Comparison of ENCODE assay signal across 19 mouse cellular contexts in the genomic region with DNA sequence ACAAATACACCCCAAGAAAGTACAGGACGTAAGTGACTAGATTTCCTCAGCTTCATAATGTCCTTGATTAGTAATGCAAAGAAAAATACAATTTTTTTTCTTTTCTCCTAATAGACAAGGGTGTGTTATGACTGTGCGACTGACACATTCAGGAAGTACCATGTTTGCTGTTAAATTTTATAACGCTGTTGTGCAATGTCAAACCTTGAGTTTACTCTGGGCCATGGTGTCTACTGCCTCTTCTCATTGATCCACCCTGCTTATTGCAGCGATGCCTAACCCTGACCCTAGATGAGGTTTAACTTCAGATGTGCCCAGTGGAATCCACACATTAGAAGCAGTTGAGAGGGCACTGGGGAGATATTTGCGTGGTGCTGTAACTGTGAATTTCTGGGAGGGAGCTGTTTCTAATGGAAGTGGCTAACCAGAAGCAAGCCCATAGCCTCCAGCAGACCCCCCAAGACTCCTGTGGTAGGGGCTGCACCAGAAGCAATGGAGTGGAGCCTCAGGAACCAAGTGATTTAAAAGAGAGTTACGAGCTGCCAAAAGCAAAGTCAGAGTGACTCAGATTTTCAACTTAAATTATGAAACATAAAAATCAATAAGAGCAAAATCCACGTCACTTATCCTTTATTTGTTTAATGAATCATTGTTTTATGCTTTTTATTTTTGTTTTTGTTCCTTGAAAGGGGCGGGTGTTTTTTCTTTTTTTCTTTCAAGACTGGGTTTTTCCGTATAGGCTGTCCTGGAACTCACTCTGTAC. TPM values are rescaled to one million over a fixed set of nuclear protein-coding genes. Genes with fewer than 3 reads are reported as not detected.
A peak's percentile ranks its signal among the peaks of the same experiment; 100 is the strongest.
DNase-seq lines count a peak whose midpoint lies in the region; ATAC-seq and TF ChIP-seq lines count a peak whose summit lies in the region.
"Had no signal": no experiment of that assay in that cellular context is flagged by ENCODE, and none has a peak within 500 bp of the region (broad histone marks: within the 10 kb centered on the region; RNA-seq: fewer than 3 reads in every experiment).

No protein-coding gene starts in this region.

- TF ChIP-seq EP300 in liver, postnatal 0 days (IDR thresholded peaks at IDR 0.05; ENCODE audit: low read depth) = no peak
- no peak for TF ChIP-seq EP300 in lung, postnatal 0 days (IDR thresholded peaks at IDR 0.05)

- DNase-seq in liver = no peak
- DNase-seq in liver, postnatal 0 days = no peak
- no peak for DNase-seq in lung, postnatal 0 days (ENCODE audit: low spot score)
- DNase-seq in layer of hippocampus, adult 9-11 months = no peak
- no peak for DNase-seq in limb, embryonic 10.5 days (ENCODE audit: low spot score)
- DNase-seq: cerebellum, postnatal 10 days; embryo, embryonic 11 days; gastrocnemius, postnatal 14 days; heart, postnatal 14 days; kidney, adult 8-10 months; kidney, postnatal 36 days; right cerebral cortex, postnatal 14 days had no signal

- H3K27ac ChIP-seq in liver, embryonic 12.5 days = no peak overlapping the region
- H3K27ac ChIP-seq in liver, postnatal 0 days (ENCODE audit: low read depth) = peak overlapping the region; percentile 72
- no peak overlapping the region for H3K27ac ChIP-seq in lung, postnatal 0 days (ENCODE audit: low read length)
- no peak overlapping the region for H3K27ac ChIP-seq in limb, embryonic 10.5 days
- H3K27ac ChIP-seq: embryonic facial prominence, embryonic 15.5 days; hindbrain, embryonic 15.5 days; neural tube, embryonic 13.5 days had no signal

- ATAC-seq in liver, embryonic 12.5 days = 0 out of 2 replicates have a peak, but pooled peaks have one; percentile 47
- peak; percentile 76 for ATAC-seq in inflammation-experienced regulatory T-cells, adult 6 months
- ATAC-seq in liver, postnatal 0 days = peak; percentile 79
- no peak for ATAC-seq in lung, postnatal 0 days

- no peaks in the 10 kb centered on the region for H3K4me1 ChIP-seq in liver, embryonic 12.5 days
- peaks cover 9% of the 10 kb centered on the region for H3K4me1 ChIP-seq in liver, postnatal 0 days (ENCODE audit: insufficient read depth)
- H3K4me1 ChIP-seq in lung, postnatal 0 days (ENCODE audit: insufficient read depth, low read depth, low read length) = no peaks in the 10 kb centered on the region
- peaks cover 18% of the 10 kb centered on the region for H3K4me1 ChIP-seq in limb, embryonic 10.5 days
- H3K4me1 ChIP-seq: embryonic facial prominence, embryonic 15.5 days; hindbrain, embryonic 15.5 days; neural tube, embryonic 13.5 days had no signal

- 66% methylated on average over 9 of the region's 9 CpGs for WGBS in liver, embryonic 12.5 days (ENCODE audit: insufficient replicate concordance)
- WGBS in liver, postnatal 0 days (ENCODE audit: insufficient replicate concordance) = 58% methylated on average over 9 of the region's 9 CpGs
- WGBS in lung, postnatal 0 days = 86% methylated on average over 9 of the region's 9 CpGs
- 92% methylated on average over 9 of the region's 9 CpGs for WGBS in limb, embryonic 10.5 days

- no peak overlapping the region for H3K4me3 ChIP-seq in liver, embryonic 12.5 days
- no peak overlapping the region for H3K4me3 ChIP-seq in liver, postnatal 0 days (ENCODE audit: low read depth, low read length)
- no peak overlapping the region for H3K4me3 ChIP-seq in lung, postnatal 0 days (ENCODE audit: low read depth, low read length)
- no peak overlapping the region for H3K4me3 ChIP-seq in limb, embryonic 10.5 days
- H3K4me3 ChIP-seq: embryonic facial prominence, embryonic 15.5 days; hindbrain, embryonic 15.5 days; neural tube, embryonic 13.5 days had no signal

- H3K9ac ChIP-seq in liver, embryonic 12.5 days = no peak overlapping the region
- H3K9ac ChIP-seq in liver, postnatal 0 days (replicated peaks) = no peak overlapping the region
- H3K9ac ChIP-seq in lung, postnatal 0 days (replicated peaks; ENCODE audit: low read depth) = no peak overlapping the region
- H3K9ac ChIP-seq: embryonic facial prominence, embryonic 15.5 days; hindbrain, embryonic 15.5 days; neural tube, embryonic 13.5 days had no signal

- H3K9me3 ChIP-seq in liver, embryonic 12.5 days (replicated peaks) = no peaks in the 10 kb centered on the region
- H3K9me3 ChIP-seq in liver, postnatal 0 days (ENCODE audit: low read length) = no peaks in the 10 kb centered on the region
- no peaks in the 10 kb centered on the region for H3K9me3 ChIP-seq in lung, postnatal 0 days (ENCODE audit: low read length)
- H3K9me3 ChIP-seq in limb, embryonic 10.5 days (replicated peaks) = no peaks in the 10 kb centered on the region
- H3K9me3 ChIP-seq: embryonic facial prominence, embryonic 15.5 days; hindbrain, embryonic 15.5 days; neural tube, embryonic 13.5 days had no signal

- H3K36me3 ChIP-seq in liver, embryonic 12.5 days = no peaks in the 10 kb centered on the region
- H3K36me3 ChIP-seq in liver, postnatal 0 days (replicated peaks; ENCODE audit: insufficient read depth, low read length) = no peaks in the 10 kb centered on the region
- no peaks in the 10 kb centered on the region for H3K36me3 ChIP-seq in lung, postnatal 0 days (ENCODE audit: insufficient read depth, low read length)
- no peaks in the 10 kb centered on the region for H3K36me3 ChIP-seq in limb, embryonic 10.5 days
- H3K36me3 ChIP-seq: embryonic facial prominence, embryonic 15.5 days; hindbrain, embryonic 15.5 days; neural tube, embryonic 13.5 days had no signal

- TF ChIP-seq CTCF in liver, postnatal 0 days (IDR thresholded peaks at IDR 0.05; ENCODE audit: low read depth) = no peak
- no peak for TF ChIP-seq CTCF in lung, postnatal 0 days (IDR thresholded peaks at IDR 0.05)

- no peak overlapping the region for H3K4me2 ChIP-seq in liver, embryonic 12.5 days
- H3K4me2 ChIP-seq in liver, postnatal 0 days (ENCODE audit: low read depth, low read length) = no peak overlapping the region
- no peak overlapping the region for H3K4me2 ChIP-seq in lung, postnatal 0 days (replicated peaks; ENCODE audit: low read depth, low read length)
- H3K4me2 ChIP-seq: embryonic facial prominence, embryonic 15.5 days; heart, embryonic 11.5 days; hindbrain, embryonic 15.5 days; midbrain, embryonic 11.5 days; neural tube, embryonic 13.5 days had no signal

- H3K27me3 ChIP-seq in liver, embryonic 12.5 days (replicated peaks) = no peaks in the 10 kb centered on the region
- H3K27me3 ChIP-seq in liver, postnatal 0 days (ENCODE audit: insufficient read depth, low read length) = no peaks in the 10 kb centered on the region
- no peaks in the 10 kb centered on the region for H3K27me3 ChIP-seq in lung, postnatal 0 days (replicated peaks; ENCODE audit: insufficient read depth, low read length)
- no peaks in the 10 kb centered on the region for H3K27me3 ChIP-seq in limb, embryonic 10.5 days (ENCODE audit: low read depth, poor library complexity, severe bottlenecking)
- H3K27me3 ChIP-seq: embryonic facial prominence, embryonic 15.5 days; hindbrain, embryonic 15.5 days; neural tube, embryonic 13.5 days had no signal

RNA-seq across cellular contexts. Expression of gene Dusp6, which starts 51.3 kb away (rescaled TPM):
- polyA plus RNA-seq in liver, embryonic 12.5 days (2016; fragmentation: Nextera tagmentation; extraction: Ambion mirVana) = 17.9 and 18.7 TPM in 2 replicates
- 10 to 100 TPM; 32.8 to 52.8 (median 41.2) TPM for polyA plus RNA-seq in inflammation-experienced regulatory T-cells, adult 6 months (2017; shearing (Covaris generic))
- polyA plus RNA-seq in liver, postnatal 0 days (2015; fragmentation: Nextera tagmentation; extraction: Ambion mirVana) = 15.4 and 16.8 TPM in 2 replicates
- 49.7 and 63.2 TPM in 2 replicates for polyA plus RNA-seq in lung, postnatal 0 days (2015; fragmentation: Nextera tagmentation; extraction: Ambion mirVana)
- polyA plus RNA-seq in limb, embryonic 10.5 days (2016; fragmentation: Nextera tagmentation; extraction: Ambion mirVana) = 206 and 223 TPM in 2 replicates
